15 mouse cellular contexts compared by ENCODE assay signal in the genomic region with DNA sequence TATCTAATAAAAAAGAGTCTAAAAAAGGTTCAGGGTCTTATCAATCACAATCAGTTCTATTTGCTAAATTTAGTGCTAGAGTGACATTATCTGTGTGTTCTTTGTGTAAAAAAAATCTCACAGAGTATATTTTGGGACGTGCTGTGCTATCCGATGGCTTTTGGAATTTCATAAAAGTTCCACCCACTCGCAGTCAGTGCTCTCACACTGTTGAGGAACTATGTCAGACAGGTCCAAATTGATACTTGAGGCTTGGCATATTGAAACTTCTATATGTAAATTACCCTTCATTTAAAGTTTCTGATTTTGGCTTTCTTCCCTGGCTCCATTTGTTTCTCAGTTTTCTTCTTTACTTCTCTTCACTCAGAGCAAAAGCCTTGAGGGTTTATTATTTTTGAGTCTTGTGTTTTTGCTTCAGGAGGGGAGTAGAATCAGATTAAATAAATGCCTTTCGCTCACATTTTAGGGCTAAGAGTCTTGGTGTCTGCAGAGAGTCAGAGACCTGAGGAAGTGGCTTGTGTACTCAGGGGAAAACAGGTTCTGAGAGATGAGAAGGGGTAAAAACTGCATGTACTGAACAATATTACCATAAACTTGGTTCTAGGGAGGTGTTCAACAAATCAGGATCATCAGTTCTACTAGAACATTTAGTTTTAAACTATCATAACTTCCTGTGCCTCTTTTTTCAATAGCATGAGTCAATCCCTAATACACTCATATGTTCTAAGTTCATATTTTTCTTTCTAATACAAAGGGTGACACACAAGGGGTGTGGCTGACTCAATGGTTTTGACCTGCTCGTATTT. TPM values are rescaled to one million over a fixed set of nuclear protein-coding genes. Genes with fewer than 3 reads are reported as not detected.
DNase-seq lines count a peak whose midpoint lies in the region.
"Had no signal": no experiment of that assay in that cellular context is flagged by ENCODE, and none has a peak within 500 bp of the region (broad histone marks: within the 10 kb centered on the region; RNA-seq: fewer than 3 reads in every experiment).

No protein-coding gene starts in this region.

- DNase-seq in layer of hippocampus, adult 18-20 months (ENCODE audit: low spot score in 2 of 2), result peak; percentile 14 to 74
- DNase-seq in layer of hippocampus, postnatal 25 days (ENCODE audit: extremely low spot score in 1 of 2, low spot score in 1 of 2), result no peak
- DNase-seq in 3T3-L1 (ENCODE audit: low read depth, low spot score), result peak; percentile 32
- DNase-seq in CD4-positive helper T cell, adult 2 months (ENCODE audit: low read depth, low spot score), result peak; percentile 63
- peak; percentile 89 for DNase-seq in induced T-regulatory cell, adult 2 months (ENCODE audit: low read depth)
- no peak for DNase-seq in kidney, postnatal 4 days
- DNase-seq in thymus, postnatal 14 days, result no peak
- DNase-seq: cerebellum, adult 2 months; gastrocnemius, postnatal 36 days; midbrain, embryonic 14.5 days; right cerebral cortex, postnatal 25 days; thymus, adult 18-20 months had no signal

RNA-seq across cellular contexts. Expression of gene Ctla4, which starts 11.5 kb away (rescaled TPM):
- not detected for total RNA-seq in layer of hippocampus, adult 18-20 months (2021)
- total RNA-seq in layer of hippocampus, postnatal 25 days (2021), result not detected
- total RNA-seq: adrenal gland, adult 18-20 months; common myeloid progenitor, adult 5-6 weeks; left cerebral cortex, adult 18-20 months had no signal

Comparison
In these comparisons a context has a peak if more than half of its experiments do, and no peak if none do; other contexts are left out.
1. DNase-seq: peak in layer of hippocampus, adult 18-20 months (2 of 2), 3T3-L1 (single experiment), CD4-positive helper T cell, adult 2 months (single experiment) and induced T-regulatory cell, adult 2 months (single experiment); none in layer of hippocampus, postnatal 25 days (0 of 2), kidney, postnatal 4 days (0 of 2) and thymus, postnatal 14 days (single experiment).